Mouse (Mus musculus): ENCODE results near the gene C1qb.

DNA sequence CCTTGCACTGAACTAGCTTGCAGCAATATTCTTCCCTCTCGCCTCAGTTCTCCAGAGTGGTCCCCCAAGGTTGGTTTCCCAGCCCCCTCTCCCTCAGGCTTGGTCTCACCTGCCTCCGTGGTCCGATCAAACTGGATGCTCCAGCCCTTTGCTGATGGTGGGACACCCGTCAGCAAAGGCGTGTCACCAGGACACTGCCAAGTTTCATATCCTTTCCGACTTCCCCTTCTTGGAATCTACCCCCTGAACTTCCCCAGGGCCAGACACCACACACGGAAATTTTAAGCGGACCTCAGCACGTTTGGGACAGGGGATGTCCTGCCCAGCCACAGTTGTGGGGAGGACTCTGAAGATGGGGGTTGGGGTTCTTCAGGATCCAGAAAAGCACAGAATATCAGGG, 12.7 kb upstream of the C1qb start, which contains the start of gene C1qa:
- TF ChIP-seq CTCF (conservative IDR thresholded peaks at IDR 0.05 in 1 of 2, IDR thresholded peaks at IDR 0.05 in 1 of 2; ENCODE audit: low read depth in 2 of 2, low read length in 2 of 2) = no peak
- no peak for TF ChIP-seq BHLHE40 (IDR thresholded peaks at IDR 0.05; ENCODE audit: low read depth, low read length)
- no peak for TF ChIP-seq MAX (IDR thresholded peaks at IDR 0.05; ENCODE audit: low read length)
- no peak for TF ChIP-seq SIN3A (IDR thresholded peaks at IDR 0.05; ENCODE audit: low read length)
- TF ChIP-seq ZKSCAN1 (IDR thresholded peaks at IDR 0.05; ENCODE audit: borderline replicate concordance, low read depth, low read length) = no peak
- TF ChIP-seq MAZ (IDR thresholded peaks at IDR 0.05; ENCODE audit: low read depth, low read length) = no peak
- no peak for TF ChIP-seq UBTF (IDR thresholded peaks at IDR 0.05; ENCODE audit: low read depth, low read length)
- no peak for TF ChIP-seq ZC3H11A (IDR thresholded peaks at IDR 0.05; ENCODE audit: low read depth, low read length)
- no peak for TF ChIP-seq POLR2A (IDR thresholded peaks at IDR 0.05; ENCODE audit: low read depth, low read length)
- no peak for TF ChIP-seq RAD21 (IDR thresholded peaks at IDR 0.05; ENCODE audit: low read depth, low read length)
- no peak for TF ChIP-seq EP300 (IDR thresholded peaks at IDR 0.05; ENCODE audit: low read length)
- TF ChIP-seq PAX5 (IDR thresholded peaks at IDR 0.05; ENCODE audit: low read length) = no peak
- TF ChIP-seq TBP (conservative IDR thresholded peaks at IDR 0.05; ENCODE audit: low read depth, low read length) = no peak

Measured in CH12.LX (cell line).